Mouse (Mus musculus): ENCODE measurements around the gene Crebl2.

DNA sequence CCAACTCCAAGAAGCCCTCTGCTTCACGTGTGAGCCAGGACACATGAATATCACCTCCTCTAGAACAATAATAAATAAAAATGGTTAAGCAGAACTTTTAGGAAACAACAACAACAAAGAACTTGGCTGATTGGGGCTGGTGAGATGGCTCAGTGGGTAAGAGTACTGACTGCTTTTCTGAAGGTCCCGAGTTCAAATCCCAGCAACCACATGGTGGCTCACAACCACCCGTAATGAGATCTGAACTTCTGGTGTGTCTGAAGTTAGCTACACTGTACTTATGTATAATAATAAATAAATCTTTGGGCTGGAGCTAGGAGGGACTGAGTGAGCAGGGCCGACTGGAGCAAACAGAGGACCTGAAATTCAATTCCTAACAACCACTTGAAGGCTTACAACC is 47.3 kb downstream of the Crebl2 start:
- TF ChIP-seq CTCF (IDR thresholded peaks at IDR 0.05; ENCODE audit: low read depth, low read length): no peak
- TF ChIP-seq POLR2A (IDR thresholded peaks at IDR 0.05; ENCODE audit: borderline replicate concordance, low read depth, low read length): no peak
